Mouse (Mus musculus) small intestine, adult 2 months (tissue): Measurements from ENCODE around the gene Eef1akmt2.

Source experiments
- CTCF ChIP-seq: fragments of 200-500 bp; IDR thresholded peaks from 2 replicates; pipeline ENCODE4 v1.5.1; 2012; ENCODE audit warnings: low read depth, mild to moderate bottlenecking, control low read depth, inconsistent platforms, low read length, moderate library complexity, mixed read lengths; ENCODE audit not compliant: insufficient replicate concordance, insufficient read length; ENCODE audit errors: extremely low read depth
- POLR2A ChIP-seq: fragments of 200-500 bp; IDR thresholded peaks from 2 replicates; pipeline ENCODE4 v1.6.1; 2012; ENCODE audit warnings: low read depth, mild to moderate bottlenecking, control low read depth, inconsistent platforms, low read length, moderate library complexity

GRCm38 (mm10) chr7:132852173-132852844, at the start of gene Eef1akmt2:
- TF ChIP-seq CTCF: peak; percentile 40; the same call in 1 of the 2 replicates
- 0 out of 2 replicates have a peak, but pooled peaks have one; percentile 15 for TF ChIP-seq POLR2A
